Mouse (Mus musculus) ES-E14 (cell line): ENCODE results near the gene Ercc2.

Source experiments
- CHD2 ChIP-seq: IDR thresholded peaks from 2 replicates; pipeline ENCODE4 v1.6.1; 2014; ENCODE audit warnings: mild to moderate bottlenecking, low read depth, low read length, inconsistent platforms
- HCFC1 ChIP-seq: IDR thresholded peaks from 2 replicates; pipeline ENCODE4 v1.6.1; 2012; ENCODE audit warnings: low read length, inconsistent platforms, borderline replicate concordance; ENCODE audit not compliant: insufficient read depth
- MAFK ChIP-seq: IDR thresholded peaks from 2 replicates; pipeline ENCODE4 v1.6.1; 2014; ENCODE audit warnings: mild to moderate bottlenecking, low read depth, low read length, inconsistent platforms; ENCODE audit not compliant: insufficient read depth
- ZC3H11A ChIP-seq: IDR thresholded peaks from 2 replicates; pipeline ENCODE4 v1.6.1; 2012; ENCODE audit warnings: low read depth, mild to moderate bottlenecking, inconsistent platforms, low read length, borderline replicate concordance
- ZNF384 ChIP-seq: IDR thresholded peaks from 2 replicates; pipeline ENCODE4 v1.6.1; 2012; ENCODE audit warnings: low read depth, low read length, inconsistent platforms

- TF ChIP-seq ZNF384, result no peak
- TF ChIP-seq HCFC1, result no peak
- no peak for TF ChIP-seq ZC3H11A
- no peak for TF ChIP-seq CHD2
- TF ChIP-seq MAFK, result no peak
Measured at GRCm38 (mm10) chr7:19410766-19411344, 29.0 kb downstream of the Ercc2 start.
